ENCODE assay signal across 8 mouse cellular contexts in genomic region chr9:61373634-61373941, GRCm38 (mm10). TPM values are rescaled to one million over a fixed set of nuclear protein-coding genes. Genes with fewer than 3 reads are reported as not detected.
DNase-seq lines count a peak whose midpoint lies in the region; ATAC-seq and TF ChIP-seq lines count a peak whose summit lies in the region.

No protein-coding gene starts in this region.

- peak overlapping the region; percentile 74 to 87 for H3K4me3 ChIP-seq in MEL (ENCODE audit: control insufficient read depth in 1 of 2, insufficient read depth in 1 of 2, low read depth in 2 of 2, low read length in 2 of 2)
- H3K4me3 ChIP-seq in embryonic fibroblast, embryonic 13.5 days (ENCODE audit: insufficient read depth, low read length) = peak overlapping the region; percentile 71
- H3K4me3 ChIP-seq in hindbrain, embryonic 15.5 days = peak overlapping the region; percentile 55
- peak overlapping the region; percentile 98 for H3K4me3 ChIP-seq in midbrain, embryonic 14.5 days (replicated peaks; ENCODE audit: low read depth, low read length)

- no peak for TF ChIP-seq EP300 in MEL (IDR thresholded peaks at IDR 0.05; ENCODE audit: low read depth in 1 of 2, low read length in 2 of 2)

- no peak for TF ChIP-seq POLR2A in MEL (IDR thresholded peaks at IDR 0.05; ENCODE audit: control insufficient read depth in 1 of 2, insufficient read depth in 1 of 2, low read depth in 1 of 2, low read length in 2 of 2, poor library complexity in 1 of 2)
- TF ChIP-seq POLR2A in embryonic fibroblast, embryonic 13.5 days (IDR thresholded peaks at IDR 0.05; ENCODE audit: low read depth, low read length) = no peak

- no peak for TF ChIP-seq CTCF in MEL (IDR thresholded peaks at IDR 0.05 in 2 of 3, conservative IDR thresholded peaks at IDR 0.05 in 1 of 3; ENCODE audit: control insufficient read depth in 1 of 3, insufficient read depth in 1 of 3, low read depth in 2 of 3, low read length in 3 of 3, poor library complexity in 1 of 3, severe bottlenecking in 1 of 3)
- no peak for TF ChIP-seq CTCF in embryonic fibroblast, embryonic 13.5 days (IDR thresholded peaks at IDR 0.05; ENCODE audit: borderline replicate concordance, insufficient read depth, low read length)

- intact Hi-C loops in left cerebral cortex, postnatal 4 days (cut with DNase I) = loop anchor here (5.0 to 10.0 kb wide), 3 partner anchors 324 to 479 kb away; no protein-coding TSS in a partner anchor

- no peaks in the 10 kb centered on the region for H3K9me3 ChIP-seq in MEL (replicated peaks; ENCODE audit: insufficient read depth, low read length)
- no peaks in the 10 kb centered on the region for H3K9me3 ChIP-seq in hindbrain, embryonic 15.5 days
- no peaks in the 10 kb centered on the region for H3K9me3 ChIP-seq in midbrain, embryonic 14.5 days (ENCODE audit: control insufficient read depth, low read length)

- no peak for ATAC-seq in hindbrain, embryonic 15.5 days (ENCODE audit: low FRiP score, low read depth)
- no peak for ATAC-seq in midbrain, embryonic 14.5 days (ENCODE audit: low FRiP score, low TSS enrichment)

- TF ChIP-seq RAD21 in MEL (IDR thresholded peaks at IDR 0.05; ENCODE audit: low read depth, low read length) = no peak

- H3K27me3 ChIP-seq in MEL (ENCODE audit: control insufficient read depth in 1 of 2, insufficient read depth in 2 of 2, low read length in 2 of 2) = no peaks in the 10 kb centered on the region
- H3K27me3 ChIP-seq in hindbrain, embryonic 15.5 days = no peaks in the 10 kb centered on the region
- no peaks in the 10 kb centered on the region for H3K27me3 ChIP-seq in midbrain, embryonic 14.5 days (ENCODE audit: control insufficient read depth, insufficient read depth, low read length)

- H3K9ac ChIP-seq in MEL (ENCODE audit: control insufficient read depth, low read depth, low read length, poor library complexity, severe bottlenecking) = peak overlapping the region; percentile 88
- peak overlapping the region; percentile 79 for H3K9ac ChIP-seq in hindbrain, embryonic 15.5 days
- H3K9ac ChIP-seq in midbrain, embryonic 14.5 days (replicated peaks; ENCODE audit: low read length) = peak overlapping the region; percentile 98

- peaks cover 54% of the 10 kb centered on the region for H3K79me2 ChIP-seq in MEL (ENCODE audit: control insufficient read depth, insufficient read depth, low read length, poor library complexity)

- peaks cover 8 to 43% of the 10 kb centered on the region in 2 experiments for H3K36me3 ChIP-seq in MEL (ENCODE audit: control insufficient read depth in 1 of 2, insufficient read depth in 2 of 2, low read length in 2 of 2)
- no peaks in the 10 kb centered on the region for H3K36me3 ChIP-seq in hindbrain, embryonic 15.5 days
- peaks cover 13% of the 10 kb centered on the region for H3K36me3 ChIP-seq in midbrain, embryonic 14.5 days (ENCODE audit: control insufficient read depth, insufficient read depth, low read length)

- peaks cover 25 to 49% of the 10 kb centered on the region in 2 experiments for H3K4me1 ChIP-seq in MEL (ENCODE audit: control insufficient read depth in 1 of 2, insufficient read depth in 2 of 2, low read length in 2 of 2)
- peaks cover 20% of the 10 kb centered on the region for H3K4me1 ChIP-seq in embryonic fibroblast, embryonic 13.5 days (ENCODE audit: control insufficient read depth, insufficient read depth, low read length)
- peaks cover 75% of the 10 kb centered on the region for H3K4me1 ChIP-seq in hindbrain, embryonic 15.5 days (replicated peaks)
- H3K4me1 ChIP-seq in midbrain, embryonic 14.5 days (ENCODE audit: control insufficient read depth, insufficient read depth, low read length) = peaks cover 61% of the 10 kb centered on the region

- DNase-seq in left cerebral cortex, postnatal 4 days = peak; percentile 61
- DNase-seq in left cerebral cortex, adult 11 months (ENCODE audit: low spot score) = no peak
- peak; percentile 39 for DNase-seq in MEL (ENCODE audit: low read depth, low spot score)
- no peak for DNase-seq in midbrain, embryonic 14.5 days
- DNase-seq in frontal cortex, postnatal 14 days (ENCODE audit: low spot score in 2 of 2) = no peak
- no peak for DNase-seq in urinary bladder, adult 2 months (ENCODE audit: low spot score)

- H3K4me2 ChIP-seq in hindbrain, embryonic 15.5 days = peak overlapping the region; percentile 91
- peak overlapping the region; percentile 97 for H3K4me2 ChIP-seq in midbrain, embryonic 14.5 days (ENCODE audit: low read length)

- peak overlapping the region; percentile 29; the same call in 1 of the 2 replicates for H3K27ac ChIP-seq in MEL (ENCODE audit: control insufficient read depth, low read depth, low read length)
- H3K27ac ChIP-seq in embryonic fibroblast, embryonic 13.5 days (ENCODE audit: insufficient read depth, low read length) = 0 out of 2 replicates have a peak overlapping the region, but pooled peaks have one; percentile 18
- H3K27ac ChIP-seq in hindbrain, embryonic 15.5 days (replicated peaks) = peak overlapping the region; percentile 91
- peak overlapping the region; percentile 95 for H3K27ac ChIP-seq in midbrain, embryonic 14.5 days (replicated peaks; ENCODE audit: low read depth, low read length)

- WGBS in hindbrain, embryonic 15.5 days = under 1% methylated on average over 22 of the region's 23 CpGs
- WGBS in midbrain, embryonic 14.5 days = 0% methylated on average over 23 of the region's 23 CpGs

TF ChIP-seq in MEL, 35 proteins besides CTCF, POLR2A, EP300 and RAD21:
- TF ChIP-seq POLR2AphosphoS2 (IDR thresholded peaks at IDR 0.05; ENCODE audit: low read length) (no peak), ZNF384 (IDR thresholded peaks at IDR 0.05; ENCODE audit: low read depth, low read length) (no peak), MYB (IDR thresholded peaks at IDR 0.05; ENCODE audit: low read depth, low read length) (no peak), MAFK (IDR thresholded peaks at IDR 0.05; ENCODE audit: borderline replicate concordance, low read depth, low read length) (no peak), RCOR1 (IDR thresholded peaks at IDR 0.05; ENCODE audit: low read depth, low read length) (no peak), MAZ (IDR thresholded peaks at IDR 0.05; ENCODE audit: low read depth, low read length) (no peak), TCF12 (IDR thresholded peaks at IDR 0.05; ENCODE audit: low read depth, low read length) (no peak), GATA1 (IDR thresholded peaks at IDR 0.05; ENCODE audit: low read depth, low read length) (no peak), MYC (IDR thresholded peaks at IDR 0.05; ENCODE audit: low read depth, low read length) (no peak)

RNA-seq across cellular contexts. Expression of gene Tle3, which starts 1.4 kb away (rescaled TPM):
- total RNA-seq in left cerebral cortex, postnatal 4 days (2021) = 100 to 1,000 TPM; 102 to 112 TPM
- 20.3 and 28.4 TPM in 2 replicates for total RNA-seq in MEL (2012; rRNA removed)
- 10 to 100 TPM in 1 of 2 experiments, not detected in 1; 26.8 TPM for polyA plus RNA-seq in MEL (2012; ENCODE audit: insufficient read depth in 1 of 2, insufficient read length in 2 of 2, low read depth in 1 of 2, low replicate concordance in 2 of 2, missing spikeins in 1 of 2)
- polyA plus RNA-seq in embryonic fibroblast, embryonic 13.5 days (2011; ENCODE audit: insufficient read length, low read depth, missing spikeins) = 51.5 and 63.9 TPM in 2 replicates
- 23.6 and 28.8 TPM in 2 replicates for polyA plus RNA-seq in hindbrain, embryonic 15.5 days (2015; fragmentation: Nextera tagmentation; extraction: Ambion mirVana)
- 36.4 and 43.8 TPM in 2 replicates for polyA plus RNA-seq in midbrain, embryonic 14.5 days (2014; fragmentation: Nextera tagmentation; extraction: Ambion mirVana)
- 39.4 and 49.1 TPM in 2 replicates for polyA plus RNA-seq in urinary bladder, adult 2 months (2012; rRNA removed)

Comparison
In these comparisons a context has a peak if more than half of its experiments do, and no peak if none do; other contexts are left out.
1. DNase-seq: peak in left cerebral cortex, postnatal 4 days (single experiment) and MEL (single experiment); none in left cerebral cortex, adult 11 months (single experiment), midbrain, embryonic 14.5 days (single experiment), frontal cortex, postnatal 14 days (0 of 2) and urinary bladder, adult 2 months (single experiment).
2. H3K27ac ChIP-seq: peak in every context shown above with its lines; median percentile 95 in midbrain, embryonic 14.5 days; 91 in hindbrain, embryonic 15.5 days; 29 in MEL; 18 in embryonic fibroblast, embryonic 13.5 days.
3. Peak in every context shown above with its lines, with median percentiles within 50 percentile points of each other: H3K4me3 ChIP-seq and H3K9ac ChIP-seq.